Mouse (Mus musculus) midbrain, postnatal 0 days (tissue): ENCODE data around the gene Htra1. TPM values are rescaled to one million over a fixed set of nuclear protein-coding genes. Genes with fewer than 3 reads are reported as not detected.

Experiments used
- ATAC-seq: fragments of 200-750 bp; cut with Nextera tagmentation; 2 replicates; pipeline ENCODE4 v1.8.0; 2017; ENCODE audit warnings: moderate number of reproducible peaks, mild to moderate bottlenecking, moderate TSS enrichment, moderate library complexity; ENCODE audit not compliant: low FRiP score
- DNase-seq: peaks from one replicate; pipeline ENCODE4 v3.0.0-alpha.2; 2015; ENCODE audit warnings: low spot score
- H3K27ac ChIP-seq: fragments of 300-500 bp; sonication (generic); 2 replicates; pipeline ENCODE4 v1.5.1; 2014; ENCODE audit warnings: low read depth, mild to moderate bottlenecking, low read length, mixed read lengths
- H3K27me3 ChIP-seq: fragments of 300-500 bp; sonication (generic); 2 replicates; pipeline ENCODE4 v1.6.1; 2014; ENCODE audit warnings: low read length, control low read depth, mixed read lengths; ENCODE audit not compliant: insufficient read depth
- H3K36me3 ChIP-seq: fragments of 300-500 bp; sonication (generic); 2 replicates; pipeline ENCODE4 v1.6.1; 2014; ENCODE audit warnings: low read length, control low read depth, mixed read lengths; ENCODE audit not compliant: insufficient read depth
- H3K4me1 ChIP-seq: fragments of 300-500 bp; sonication (generic); 2 replicates; pipeline ENCODE4 v1.6.1; 2014; ENCODE audit warnings: mild to moderate bottlenecking, control low read depth, antibody characterized with exemption, low read length, mixed read lengths; ENCODE audit not compliant: insufficient read depth
- H3K4me2 ChIP-seq: fragments of 300-500 bp; sonication (generic); 2 replicates; pipeline ENCODE4 v1.6.1; 2014; ENCODE audit warnings: low read depth, mild to moderate bottlenecking, low read length, mixed read lengths; ENCODE audit not compliant: poor library complexity, severe bottlenecking
- H3K4me3 ChIP-seq: fragments of 300-500 bp; sonication (generic); 2 replicates; pipeline ENCODE4 v1.5.1; 2014; ENCODE audit warnings: low read depth, mild to moderate bottlenecking, low read length, moderate library complexity
- H3K9ac ChIP-seq: fragments of 300-500 bp; sonication (generic); replicated peaks from 2 replicates; pipeline ENCODE4 v1.6.1; 2014; ENCODE audit warnings: mild to moderate bottlenecking, low read length, moderate library complexity, mixed read lengths; ENCODE audit not compliant: poor library complexity, severe bottlenecking
- H3K9me3 ChIP-seq: fragments of 300-500 bp; sonication (generic); 2 replicates; pipeline ENCODE4 v1.6.1; 2016; ENCODE audit warnings: low read length, control low read depth
- CTCF ChIP-seq: IDR thresholded peaks from 2 replicates; pipeline ENCODE4 v1.5.1; 2016; ENCODE audit warnings: antibody characterized with exemption, mild to moderate bottlenecking
- WGBS: fragments of 180-500 bp; shearing (Covaris S2); extraction: QIAGEN DNeasy Blood & Tissue Kit; methylation state at CpG from one replicate; pipeline ENCODE4 v1.1.7; 2014; 5-methylcytosine and 5-hydroxymethylcytosine counted together
- polyA plus RNA-seq: library from polyadenylated mRNA; unstranded; fragments of >200 nt; fragmentation: Nextera tagmentation; extraction: Ambion mirVana; gene quantifications from 2 replicates; pipeline ENCODE4 v1.2.1, GENCODE M21; 2015
- total RNA-seq: library from RNA; depleted of rRNA; stranded (reverse); fragments of >200 nt; gene quantifications from 2 replicates; pipeline ENCODE4 v1.2.3, GENCODE M21; 2014

Htra1 gene
- total and polyA plus RNA-seq, 2 experiments from 2014 or later, result 31.8 to 32.9 TPM

- H3K4me3 ChIP-seq, result no peak overlapping the region
- no peaks in the 10 kb centered on the region for H3K4me1 ChIP-seq
- DNase-seq (no peak), ATAC-seq (no peak)
- TF ChIP-seq CTCF, result no peak
- no peak overlapping the region for H3K27ac ChIP-seq
- H3K4me2 ChIP-seq, result no peak overlapping the region
- H3K27me3 ChIP-seq, result no peaks in the 10 kb centered on the region
- no peak overlapping the region for H3K9ac ChIP-seq
- H3K36me3 ChIP-seq, result peaks cover 22% of the 10 kb centered on the region
- H3K9me3 ChIP-seq, result no peaks in the 10 kb centered on the region
- WGBS, result 56% methylated on average over 2 of the region's 2 CpGs
Observed at GRCm38 (mm10) chr7:130895618-130895945, 40.3 kb upstream of the Htra1 start.

GRCm38 (mm10) chr7:130896064-130896463 is 39.8 kb upstream of the Htra1 start:
- H3K4me1 ChIP-seq, result no peaks in the 10 kb centered on the region
- WGBS, result 58% methylated on average over 3 of the region's 3 CpGs

DNA sequence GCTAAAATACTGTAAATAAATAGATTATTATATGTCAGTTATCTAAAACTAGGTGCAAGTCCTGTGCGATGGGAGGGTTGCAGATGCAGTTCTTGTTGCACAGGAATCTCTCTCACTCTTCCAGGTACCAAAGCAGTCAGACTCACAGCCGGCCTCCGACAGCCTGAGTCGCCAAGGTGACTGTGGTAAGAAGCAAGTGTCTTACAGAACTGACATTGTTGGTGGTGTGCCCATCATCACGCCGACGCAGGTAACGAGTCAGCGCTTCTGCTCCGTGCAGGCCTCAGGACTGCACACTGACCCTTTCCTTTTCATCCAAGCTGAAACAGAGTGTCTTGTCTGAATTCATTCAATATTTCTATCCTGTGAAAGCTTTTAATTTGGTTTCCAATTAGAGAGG is 38.7 kb upstream of the Htra1 start:
- Histone ChIP-seq H3K4me1 (no peaks in the 10 kb centered on the region), H3K36me3 (peaks cover 27% of the 10 kb centered on the region), H3K9me3 (no peaks in the 10 kb centered on the region), H3K4me2 (no peak overlapping the region), H3K9ac (no peak overlapping the region), H3K27me3 (no peaks in the 10 kb centered on the region), H3K27ac (no peak overlapping the region), H3K4me3 (no peak overlapping the region)
- 96% methylated on average over 10 of the region's 10 CpGs for WGBS
- TF ChIP-seq CTCF, result no peak
- no peak for ATAC-seq
- DNase-seq, result no peak

More at GRCm38 (mm10) chr7:130896064-130896463, 39.8 kb upstream of the Htra1 start:
- Histone ChIP-seq H3K9ac (no peak overlapping the region), H3K9me3 (no peaks in the 10 kb centered on the region), H3K4me2 (no peak overlapping the region), H3K4me3 (no peak overlapping the region), H3K36me3 (peaks cover 23% of the 10 kb centered on the region), H3K27me3 (no peaks in the 10 kb centered on the region), H3K27ac (no peak overlapping the region)
- ATAC-seq (no peak), DNase-seq (no peak)
- TF ChIP-seq CTCF, result no peak

DNA sequence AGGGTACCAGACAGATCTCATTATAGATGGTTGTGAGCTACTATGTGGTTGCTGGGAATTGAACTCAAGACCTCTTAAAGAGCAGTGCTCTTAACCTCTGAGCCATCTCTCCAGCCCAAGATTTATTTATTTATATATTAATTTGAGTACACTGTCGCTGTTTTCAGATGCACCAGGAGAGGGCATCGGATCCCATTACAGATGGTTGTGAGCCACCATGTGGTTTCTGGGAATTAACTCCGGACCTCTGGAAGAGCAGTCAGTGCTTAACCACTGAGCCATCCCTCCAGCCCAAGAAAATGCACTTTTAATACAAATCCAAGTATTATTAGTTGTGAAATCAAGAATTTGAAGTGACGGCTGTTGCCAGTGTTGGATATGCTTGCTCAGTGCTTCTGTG is 37.5 kb upstream of the Htra1 start:
- peak; percentile 20 for DNase-seq
- Histone ChIP-seq H3K9ac (no peak overlapping the region), H3K4me3 (no peak overlapping the region), H3K36me3 (peaks cover 22% of the 10 kb centered on the region), H3K27ac (no peak overlapping the region), H3K9me3 (no peaks in the 10 kb centered on the region), H3K4me1 (no peaks in the 10 kb centered on the region), H3K27me3 (no peaks in the 10 kb centered on the region), H3K4me2 (no peak overlapping the region)
- WGBS, result 83% methylated on average over 4 of the region's 4 CpGs
- TF ChIP-seq CTCF, result peak; percentile 51
- ATAC-seq, result no peak

- no peak for TF ChIP-seq CTCF
- no peaks in the 10 kb centered on the region for H3K9me3 ChIP-seq
- no peak overlapping the region for H3K4me2 ChIP-seq
- no peaks in the 10 kb centered on the region for H3K4me1 ChIP-seq
- no peak overlapping the region for H3K4me3 ChIP-seq
- no peaks in the 10 kb centered on the region for H3K27me3 ChIP-seq
- WGBS, result 95% methylated on average over 5 of the region's 5 CpGs
- DNase-seq (no peak), ATAC-seq (no peak)
- H3K27ac ChIP-seq, result no peak overlapping the region
- no peak overlapping the region for H3K9ac ChIP-seq
- peaks cover 30% of the 10 kb centered on the region for H3K36me3 ChIP-seq
Observed at GRCm38 (mm10) chr7:130900233-130900848, 35.6 kb upstream of the Htra1 start.

DNA sequence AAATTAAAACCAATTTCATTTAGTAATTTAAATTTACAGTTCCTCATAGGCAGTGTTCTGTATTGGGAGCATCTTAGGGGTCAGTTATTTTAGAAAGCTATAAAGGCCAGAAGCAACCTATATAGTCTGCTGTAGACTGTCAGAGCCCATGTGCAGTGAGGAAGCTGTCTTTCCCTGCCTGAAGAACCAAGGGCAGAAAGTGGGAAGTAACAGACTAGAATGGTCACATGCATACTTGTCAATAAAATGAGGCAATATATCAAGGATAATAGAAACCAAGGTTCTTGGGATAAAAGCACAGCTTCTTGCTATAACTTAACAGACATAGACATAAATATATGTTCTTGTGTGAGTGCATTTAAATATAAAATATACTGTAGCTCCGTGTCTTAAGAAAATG is 33.0 kb upstream of the Htra1 start:
- Histone ChIP-seq H3K36me3 (peaks cover 22% of the 10 kb centered on the region; the same call in 1 of the 2 replicates), H3K4me1 (no peaks in the 10 kb centered on the region), H3K4me3 (no peak overlapping the region), H3K9ac (no peak overlapping the region), H3K27ac (no peak overlapping the region), H3K27me3 (no peaks in the 10 kb centered on the region), H3K4me2 (no peak overlapping the region), H3K9me3 (no peaks in the 10 kb centered on the region)
- ATAC-seq (no peak), DNase-seq (no peak)
- WGBS, result 92% methylated on average over 1 of the region's 1 CpGs
- TF ChIP-seq CTCF, result no peak
